Mouse (Mus musculus): ENCODE data around the gene Pttg1ip.

DNA sequence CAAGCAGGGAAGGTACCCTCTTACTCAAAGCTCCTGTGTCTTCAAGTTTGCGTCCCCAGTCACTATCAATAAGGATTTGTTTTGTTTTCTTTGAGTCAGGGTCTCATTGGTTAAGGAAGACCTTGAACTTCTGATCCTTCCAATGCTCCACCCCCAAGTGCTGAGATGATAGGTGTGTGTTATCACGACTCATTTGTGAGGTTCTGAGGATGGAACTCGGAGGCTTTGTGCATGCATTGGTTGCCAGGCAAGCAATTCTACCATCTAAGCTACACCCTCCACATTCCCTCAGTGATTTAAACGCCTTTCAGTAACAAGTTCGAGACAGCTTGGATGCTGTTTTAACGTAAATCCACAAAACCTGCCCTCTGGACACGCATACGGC is 505 bp upstream of the Pttg1ip start:
- TF ChIP-seq CTCF (IDR thresholded peaks at IDR 0.05; ENCODE audit: control insufficient read depth, insufficient read depth, insufficient replicate concordance, low read depth, low read length) = no peak
- no peak for TF ChIP-seq POLR2A (IDR thresholded peaks at IDR 0.05; ENCODE audit: control insufficient read depth, low read depth, low read length)

All from testis, adult 2 months (tissue).